Mouse (Mus musculus): ENCODE measurements around the gene Adtrp. TPM values are rescaled to one million over a fixed set of nuclear protein-coding genes. Genes with fewer than 3 reads are reported as not detected.

Adtrp gene
- polyA plus RNA-seq, 1 experiment: not detected

GRCm38 (mm10) chr13:41784889-41785701 lies 62.4 kb downstream of the Adtrp start:
- no peak overlapping the region for H3K4me3 ChIP-seq
- no peaks in the 10 kb centered on the region for H3K79me2 ChIP-seq (ENCODE audit: control insufficient read depth, insufficient read depth)
- H3ac ChIP-seq (ENCODE audit: control insufficient read depth, insufficient read length): no peak overlapping the region
- no peak overlapping the region for H3K4me2 ChIP-seq (ENCODE audit: low read depth)
- no peaks in the 10 kb centered on the region for H3K27me3 ChIP-seq (ENCODE audit: control insufficient read depth, insufficient read depth, insufficient read length)
- no peak for TF ChIP-seq MYOD1 (IDR thresholded peaks at IDR 0.05; ENCODE audit: control insufficient read depth in 1 of 3, insufficient read length in 2 of 3, low read depth in 2 of 3)
- TF ChIP-seq REST (IDR thresholded peaks at IDR 0.05; ENCODE audit: insufficient read depth, insufficient read length): no peak
- TF ChIP-seq TCF12 (IDR thresholded peaks at IDR 0.05; ENCODE audit: insufficient read depth, poor library complexity, severe bottlenecking): no peak
- no peak for TF ChIP-seq POLR2AphosphoS2 (IDR thresholded peaks at IDR 0.05; ENCODE audit: insufficient read length, low read depth)
- TF ChIP-seq CEBPB (IDR thresholded peaks at IDR 0.05; ENCODE audit: insufficient read depth, poor library complexity, severe bottlenecking): no peak
- no peak for TF ChIP-seq E2F4 (IDR thresholded peaks at IDR 0.05; ENCODE audit: insufficient read depth)
- TF ChIP-seq TCF3 (IDR thresholded peaks at IDR 0.05; ENCODE audit: insufficient read length, low read depth): no peak
- no peak for TF ChIP-seq SRF (IDR thresholded peaks at IDR 0.05; ENCODE audit: control insufficient read depth, insufficient read length, low read depth)
- TF ChIP-seq POLR2A (IDR thresholded peaks at IDR 0.05; ENCODE audit: insufficient read length, low read depth): no peak
- no peak for TF ChIP-seq MAX (IDR thresholded peaks at IDR 0.05; ENCODE audit: low read depth)
- TF ChIP-seq MYOG (IDR thresholded peaks at IDR 0.05; ENCODE audit: control insufficient read depth in 1 of 3, insufficient read depth in 1 of 3, insufficient read length in 2 of 3, low read depth in 2 of 3): no peak
- no peak for TF ChIP-seq USF1 (IDR thresholded peaks at IDR 0.05; ENCODE audit: low read depth)
- H3K36me3 ChIP-seq (ENCODE audit: control insufficient read depth, insufficient read depth): no peaks in the 10 kb centered on the region

GRCm38 (mm10) chr13:41780296-41780695 lies 67.2 kb downstream of the Adtrp start:
- H3K4me2 ChIP-seq (ENCODE audit: low read depth): no peak overlapping the region
- TF ChIP-seq MYOG (IDR thresholded peaks at IDR 0.05; ENCODE audit: control insufficient read depth in 1 of 3, insufficient read depth in 1 of 3, insufficient read length in 2 of 3, low read depth in 2 of 3) (no peak), SRF (IDR thresholded peaks at IDR 0.05; ENCODE audit: control insufficient read depth, insufficient read length, low read depth) (no peak), TCF3 (IDR thresholded peaks at IDR 0.05; ENCODE audit: insufficient read length, low read depth) (no peak), POLR2A (IDR thresholded peaks at IDR 0.05; ENCODE audit: insufficient read length, low read depth) (no peak), POLR2AphosphoS2 (IDR thresholded peaks at IDR 0.05; ENCODE audit: insufficient read length, low read depth) (no peak), USF1 (IDR thresholded peaks at IDR 0.05; ENCODE audit: low read depth) (no peak), MAX (IDR thresholded peaks at IDR 0.05; ENCODE audit: low read depth) (no peak), E2F4 (IDR thresholded peaks at IDR 0.05; ENCODE audit: insufficient read depth) (no peak), MYOD1 (IDR thresholded peaks at IDR 0.05; ENCODE audit: control insufficient read depth in 1 of 3, insufficient read length in 2 of 3, low read depth in 2 of 3) (no peak), TCF12 (IDR thresholded peaks at IDR 0.05; ENCODE audit: insufficient read depth, poor library complexity, severe bottlenecking) (no peak)
- no peak overlapping the region for H3K4me3 ChIP-seq
- H3K79me2 ChIP-seq (ENCODE audit: control insufficient read depth, insufficient read depth): no peaks in the 10 kb centered on the region
- H3K36me3 ChIP-seq (ENCODE audit: control insufficient read depth, insufficient read depth): no peaks in the 10 kb centered on the region
- peaks cover 3% of the 10 kb centered on the region for H3K27me3 ChIP-seq (ENCODE audit: control insufficient read depth, insufficient read depth, insufficient read length)
- no peak overlapping the region for H3ac ChIP-seq (ENCODE audit: control insufficient read depth, insufficient read length)

GRCm38 (mm10) chr13:41779603-41780180 lies 67.8 kb downstream of the Adtrp start:
- Histone ChIP-seq H3K79me2 (ENCODE audit: control insufficient read depth, insufficient read depth) (no peaks in the 10 kb centered on the region), H3K4me3 (no peak overlapping the region), H3K36me3 (ENCODE audit: control insufficient read depth, insufficient read depth) (no peaks in the 10 kb centered on the region), H3ac (ENCODE audit: control insufficient read depth, insufficient read length) (no peak overlapping the region), H3K4me2 (ENCODE audit: low read depth) (no peak overlapping the region), H3K27me3 (ENCODE audit: control insufficient read depth, insufficient read depth, insufficient read length) (peaks cover 3% of the 10 kb centered on the region)
- TF ChIP-seq MAX (IDR thresholded peaks at IDR 0.05; ENCODE audit: low read depth) (no peak), POLR2A (IDR thresholded peaks at IDR 0.05; ENCODE audit: insufficient read length, low read depth) (no peak), CEBPB (IDR thresholded peaks at IDR 0.05; ENCODE audit: insufficient read depth, poor library complexity, severe bottlenecking) (no peak), TCF3 (IDR thresholded peaks at IDR 0.05; ENCODE audit: insufficient read length, low read depth) (no peak), E2F4 (IDR thresholded peaks at IDR 0.05; ENCODE audit: insufficient read depth) (no peak), POLR2AphosphoS2 (IDR thresholded peaks at IDR 0.05; ENCODE audit: insufficient read length, low read depth) (no peak), TCF12 (IDR thresholded peaks at IDR 0.05; ENCODE audit: insufficient read depth, poor library complexity, severe bottlenecking) (no peak), MYOD1 (IDR thresholded peaks at IDR 0.05; ENCODE audit: control insufficient read depth in 1 of 3, insufficient read length in 2 of 3, low read depth in 2 of 3) (no peak), MYOG (IDR thresholded peaks at IDR 0.05; ENCODE audit: control insufficient read depth in 1 of 3, insufficient read depth in 1 of 3, insufficient read length in 2 of 3, low read depth in 2 of 3) (no peak), USF1 (IDR thresholded peaks at IDR 0.05; ENCODE audit: low read depth) (no peak), REST (IDR thresholded peaks at IDR 0.05; ENCODE audit: insufficient read depth, insufficient read length) (no peak), SRF (IDR thresholded peaks at IDR 0.05; ENCODE audit: control insufficient read depth, insufficient read length, low read depth) (no peak)

GRCm38 (mm10) chr13:41773812-41774376 lies 73.6 kb downstream of the Adtrp start:
- Histone ChIP-seq H3K4me2 (ENCODE audit: low read depth) (no peak overlapping the region), H3K27me3 (ENCODE audit: control insufficient read depth, insufficient read depth, insufficient read length) (no peaks in the 10 kb centered on the region), H3K36me3 (ENCODE audit: control insufficient read depth, insufficient read depth) (no peaks in the 10 kb centered on the region), H3K4me3 (no peak overlapping the region), H3K79me2 (ENCODE audit: control insufficient read depth, insufficient read depth) (no peaks in the 10 kb centered on the region), H3ac (ENCODE audit: control insufficient read depth, insufficient read length) (no peak overlapping the region)
- no peak for TF ChIP-seq CEBPB (IDR thresholded peaks at IDR 0.05; ENCODE audit: insufficient read depth, poor library complexity, severe bottlenecking)
- TF ChIP-seq MYOD1 (IDR thresholded peaks at IDR 0.05; ENCODE audit: control insufficient read depth in 1 of 3, insufficient read length in 2 of 3, low read depth in 2 of 3): no peak
- TF ChIP-seq SRF (IDR thresholded peaks at IDR 0.05; ENCODE audit: control insufficient read depth, insufficient read length, low read depth): no peak
- no peak for TF ChIP-seq POLR2AphosphoS2 (IDR thresholded peaks at IDR 0.05; ENCODE audit: insufficient read length, low read depth)
- TF ChIP-seq POLR2A (IDR thresholded peaks at IDR 0.05; ENCODE audit: insufficient read length, low read depth): no peak
- TF ChIP-seq TCF3 (IDR thresholded peaks at IDR 0.05; ENCODE audit: insufficient read length, low read depth): no peak
- TF ChIP-seq MYOG (IDR thresholded peaks at IDR 0.05; ENCODE audit: control insufficient read depth in 1 of 3, insufficient read depth in 1 of 3, insufficient read length in 2 of 3, low read depth in 2 of 3): no peak
